Mouse (Mus musculus): ENCODE results near the gene P4hb. TPM values are rescaled to one million over a fixed set of nuclear protein-coding genes. Genes with fewer than 3 reads are reported as not detected.

The P4hb gene
- total and polyA plus RNA-seq, 3 experiments: 563 to 1,152 (median 625) TPM

DNA sequence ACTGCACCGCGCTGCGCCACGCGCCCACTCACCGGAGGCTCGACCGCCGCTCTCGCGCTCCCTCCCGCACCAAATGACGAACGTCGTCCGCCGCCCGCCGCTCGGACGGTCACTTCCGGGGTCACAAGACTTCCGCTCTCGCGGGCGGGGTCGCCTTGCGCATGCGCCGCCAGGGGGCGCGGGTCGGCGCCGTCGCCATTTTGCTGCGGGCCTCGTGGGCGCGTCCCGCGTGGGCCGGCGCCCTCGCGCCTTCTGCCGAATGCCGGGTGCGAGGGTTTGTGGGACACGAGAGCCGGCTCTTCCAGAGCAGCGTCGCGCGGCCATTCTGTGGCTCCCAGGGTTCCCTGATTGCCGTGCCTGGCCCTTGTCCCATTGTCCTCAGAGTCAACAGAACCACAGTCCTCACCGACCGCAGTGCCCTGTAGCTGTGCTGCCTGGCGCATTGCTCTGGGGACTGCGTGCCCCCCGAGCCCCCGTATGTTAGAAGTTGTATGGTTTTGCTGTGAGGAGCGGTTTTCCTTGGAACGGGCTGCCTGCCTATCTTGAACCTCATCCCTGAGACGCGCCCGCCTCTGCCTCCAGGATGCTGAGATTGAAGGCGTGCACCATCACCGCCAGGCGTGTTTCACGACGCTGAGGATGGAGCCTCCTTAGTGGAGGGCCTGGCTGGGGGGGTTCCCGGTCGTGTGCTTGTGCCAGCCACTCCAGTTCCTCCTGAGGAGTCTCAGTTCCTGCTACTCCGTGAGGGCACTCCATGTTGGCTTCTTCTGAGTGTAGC lies 8.6 kb upstream of the P4hb start, which contains the start of gene Arhgdia (continued):
- TF ChIP-seq EP300 (IDR thresholded peaks at IDR 0.05; ENCODE audit: low read depth in 1 of 2, low read length in 2 of 2): no peak; a peak in 1 of 4 replicates
- TF ChIP-seq HCFC1 (IDR thresholded peaks at IDR 0.05; ENCODE audit: low read depth, low read length): peak; percentile 85
- TF ChIP-seq CTCF (IDR thresholded peaks at IDR 0.05 in 2 of 3, conservative IDR thresholded peaks at IDR 0.05 in 1 of 3; ENCODE audit: control insufficient read depth in 1 of 3, insufficient read depth in 1 of 3, low read depth in 2 of 3, low read length in 3 of 3, poor library complexity in 1 of 3, severe bottlenecking in 1 of 3): peak in 2 of 3 experiments; percentile 8 to 44; a peak in 4 of 6 replicates
- TF ChIP-seq BHLHE40 (IDR thresholded peaks at IDR 0.05; ENCODE audit: borderline replicate concordance, low read depth, low read length): 0 out of 2 replicates have a peak, but pooled peaks have one; percentile 10
- TF ChIP-seq POLR2AphosphoS2 (IDR thresholded peaks at IDR 0.05; ENCODE audit: low read length): peak; percentile 80
- TF ChIP-seq RCOR1 (IDR thresholded peaks at IDR 0.05; ENCODE audit: low read depth, low read length): peak; percentile 68; the same call in 1 of the 2 replicates
- TF ChIP-seq SIN3A (IDR thresholded peaks at IDR 0.05; ENCODE audit: low read length): peak; percentile 79
- TF ChIP-seq NRF1 (IDR thresholded peaks at IDR 0.05; ENCODE audit: insufficient read depth, low read depth, low read length, poor library complexity, severe bottlenecking): peak; percentile 96
- peak; percentile 99 for TF ChIP-seq ELF1 (IDR thresholded peaks at IDR 0.05; ENCODE audit: low read depth, low read length)
- TF ChIP-seq ZNF384 (IDR thresholded peaks at IDR 0.05; ENCODE audit: low read depth, low read length): no peak
- TF ChIP-seq ETS1 (IDR thresholded peaks at IDR 0.05; ENCODE audit: low read depth, low read length): peak; percentile 23; the same call in 1 of the 2 replicates
- no peak for TF ChIP-seq SMC3 (IDR thresholded peaks at IDR 0.05; ENCODE audit: low read depth, low read length)
- no peak for TF ChIP-seq ZKSCAN1 (IDR thresholded peaks at IDR 0.05; ENCODE audit: low read depth, low read length)
- peak; percentile 66 for TF ChIP-seq MXI1 (IDR thresholded peaks at IDR 0.05; ENCODE audit: low read depth, low read length)
- no peak for TF ChIP-seq RAD21 (IDR thresholded peaks at IDR 0.05; ENCODE audit: low read depth, low read length)
- no peak for TF ChIP-seq USF2 (IDR thresholded peaks at IDR 0.05; ENCODE audit: borderline replicate concordance in 1 of 2, insufficient read depth in 1 of 2, low read depth in 1 of 2, low read length in 2 of 2)
- TF ChIP-seq MAX (IDR thresholded peaks at IDR 0.05; ENCODE audit: low read length): peak; percentile 97
- peak; percentile 66; the same call in 1 of the 2 replicates for TF ChIP-seq TCF12 (IDR thresholded peaks at IDR 0.05; ENCODE audit: low read depth, low read length)
- TF ChIP-seq GATA1 (IDR thresholded peaks at IDR 0.05; ENCODE audit: low read depth, low read length): no peak
- TF ChIP-seq POLR2A (IDR thresholded peaks at IDR 0.05; ENCODE audit: control insufficient read depth in 1 of 2, insufficient read depth in 1 of 2, low read depth in 1 of 2, low read length in 2 of 2, poor library complexity in 1 of 2): peak; percentile 79 to 89

DNA sequence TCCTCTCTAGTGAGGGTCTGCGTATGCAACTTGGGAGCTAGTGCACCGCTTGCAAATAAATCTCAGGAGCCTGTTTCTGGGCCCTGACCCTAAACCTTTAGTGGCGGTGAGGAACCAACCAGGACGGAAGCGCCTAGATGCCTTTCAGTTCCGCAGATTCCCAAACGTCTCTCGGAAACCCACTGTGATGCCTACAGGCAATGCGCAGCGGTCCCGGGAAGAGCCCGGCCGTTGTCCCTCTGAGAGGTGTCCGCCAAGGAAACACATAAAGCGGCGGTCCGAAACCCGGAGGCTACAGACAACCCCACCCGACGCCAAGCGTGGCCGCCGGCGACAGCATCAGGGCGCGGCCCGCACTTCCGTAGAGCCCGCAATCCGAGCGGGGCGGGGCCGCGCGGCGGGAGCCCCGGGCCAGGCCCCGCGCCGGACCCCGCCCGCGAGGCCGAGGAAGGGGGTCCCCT lies 7.8 kb upstream of the P4hb start:
- peak; percentile 65 for DNase-seq (ENCODE audit: low read depth, low spot score)
- H3K9me3 ChIP-seq (replicated peaks; ENCODE audit: insufficient read depth, low read length): no peaks in the 10 kb centered on the region
- peak overlapping the region; percentile 76 to 94 for H3K4me3 ChIP-seq (ENCODE audit: control insufficient read depth in 1 of 2, insufficient read depth in 1 of 2, low read depth in 2 of 2, low read length in 2 of 2)
- TF ChIP-seq POLR2A (IDR thresholded peaks at IDR 0.05; ENCODE audit: control insufficient read depth in 1 of 2, insufficient read depth in 1 of 2, low read depth in 1 of 2, low read length in 2 of 2, poor library complexity in 1 of 2): peak in 1 of 2 experiments; percentile 48; a peak in 1 of 4 replicates
- peak; percentile 86; the same call in 1 of the 2 replicates for TF ChIP-seq UBTF (IDR thresholded peaks at IDR 0.05; ENCODE audit: borderline replicate concordance, insufficient read depth, low read depth, low read length)
- TF ChIP-seq TBP (IDR thresholded peaks at IDR 0.05; ENCODE audit: low read depth, low read length): 0 out of 2 replicates have a peak, but pooled peaks have one; percentile 29
- no peak; the same call in 1 of the 2 replicates for TF ChIP-seq MXI1 (IDR thresholded peaks at IDR 0.05; ENCODE audit: low read depth, low read length)
- peak overlapping the region; percentile 67 for H3K27ac ChIP-seq (ENCODE audit: control insufficient read depth, low read depth, low read length)
- H3K79me2 ChIP-seq (ENCODE audit: control insufficient read depth, insufficient read depth, low read length, poor library complexity): peaks cover 35% of the 10 kb centered on the region
- H3K27me3 ChIP-seq (ENCODE audit: control insufficient read depth in 1 of 2, insufficient read depth in 2 of 2, low read length in 2 of 2): no peaks in the 10 kb centered on the region
- H3K4me1 ChIP-seq (ENCODE audit: control insufficient read depth in 1 of 2, insufficient read depth in 2 of 2, low read length in 2 of 2): peaks cover 5 to 18% of the 10 kb centered on the region in 2 experiments
- H3K36me3 ChIP-seq (ENCODE audit: control insufficient read depth in 1 of 2, insufficient read depth in 2 of 2, low read length in 2 of 2): peaks cover 4 to 12% of the 10 kb centered on the region in 2 experiments; a peak in 3 of 4 replicates
- H3K9ac ChIP-seq (ENCODE audit: control insufficient read depth, low read depth, low read length, poor library complexity, severe bottlenecking): peak overlapping the region; percentile 84
